Mouse (Mus musculus): ENCODE data around the gene Arhgef3.

Gene Arhgef3

DNA sequence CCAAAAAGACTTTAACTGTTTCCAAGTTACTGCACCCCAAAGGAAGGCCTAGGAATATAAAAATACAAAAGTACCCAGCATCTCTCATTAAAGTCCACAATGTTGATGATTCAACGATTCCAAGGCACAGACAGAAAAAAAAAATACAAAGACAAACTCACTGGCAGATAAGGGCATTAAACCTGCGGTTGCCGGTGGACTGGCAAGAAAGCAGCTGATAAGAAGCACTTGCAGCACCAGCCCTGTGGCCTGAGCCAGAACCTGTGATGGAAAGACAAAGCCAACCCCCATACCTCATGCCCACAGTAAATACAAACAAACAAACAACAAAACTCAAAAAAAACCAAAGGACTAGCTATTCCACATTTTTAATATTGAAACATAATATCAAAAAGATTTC is 295.0 kb downstream of the Arhgef3 start:
- in situ Hi-C loops (cut with MboI) = loop anchor here (5.0 kb wide), 2 partner anchors 67 to 217 kb away; no protein-coding TSS in a partner anchor

DNA sequence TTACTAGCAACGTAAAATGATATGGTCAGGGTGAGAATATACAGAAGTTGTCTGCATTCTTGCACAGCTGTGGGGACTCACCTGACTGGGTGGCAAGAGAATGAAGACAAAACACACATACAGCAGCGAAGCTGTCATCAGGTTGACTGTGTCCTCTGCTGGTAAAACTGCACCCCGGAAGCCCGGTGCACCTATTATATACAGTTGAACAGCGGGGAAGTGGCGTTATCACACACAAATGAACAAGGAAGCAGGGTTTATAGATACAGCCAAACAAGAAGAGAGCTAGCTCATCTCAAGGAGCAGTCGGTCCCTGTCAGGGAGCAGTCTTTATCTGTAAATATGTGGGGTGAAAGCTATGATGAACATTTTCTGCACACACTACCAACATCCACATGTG is 296.8 kb downstream of the Arhgef3 start:
- in situ Hi-C loops (cut with MboI) = no loop called here

GRCm38 (mm10) chr14:27412699-27413098 is 298.0 kb downstream of the Arhgef3 start:
- in situ Hi-C loops (cut with MboI) = no loop called here

GRCm38 (mm10) chr14:27413961-27414360 is 299.3 kb downstream of the Arhgef3 start:
- in situ Hi-C loops (cut with MboI) = no loop called here

DNA sequence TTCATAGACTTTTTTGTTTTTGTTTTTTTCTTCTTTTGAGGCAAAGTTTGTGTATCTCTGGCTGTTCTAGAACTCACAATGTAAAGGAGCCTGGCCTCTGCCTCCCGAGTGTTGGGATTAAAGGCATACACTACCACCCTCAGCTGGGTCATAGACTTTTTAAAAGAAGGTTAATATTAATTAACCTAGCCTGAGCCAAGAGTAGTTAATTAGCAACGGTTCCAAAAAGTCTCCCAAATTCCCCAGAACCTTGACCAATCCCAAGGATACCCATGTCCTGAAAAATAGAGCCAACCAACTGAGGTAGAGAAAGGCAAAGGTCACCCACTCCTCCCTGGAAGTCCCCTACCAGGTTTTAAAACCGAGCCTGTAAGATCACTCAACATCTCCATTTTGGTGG is 306.1 kb downstream of the Arhgef3 start:
- in situ Hi-C loops (cut with MboI) = no loop called here

- in situ Hi-C loops (cut with MboI) = no loop called here
Measured at GRCm38 (mm10) chr14:27422301-27422700, 307.6 kb downstream of the Arhgef3 start.

GRCm38 (mm10) chr14:27428573-27428972 is 313.9 kb downstream of the Arhgef3 start, which contains the start of gene Fam208a:
Gene Fam208a (plus strand): TSS chr14:27428834.
- in situ Hi-C loops (cut with MboI) = no loop called here

DNA sequence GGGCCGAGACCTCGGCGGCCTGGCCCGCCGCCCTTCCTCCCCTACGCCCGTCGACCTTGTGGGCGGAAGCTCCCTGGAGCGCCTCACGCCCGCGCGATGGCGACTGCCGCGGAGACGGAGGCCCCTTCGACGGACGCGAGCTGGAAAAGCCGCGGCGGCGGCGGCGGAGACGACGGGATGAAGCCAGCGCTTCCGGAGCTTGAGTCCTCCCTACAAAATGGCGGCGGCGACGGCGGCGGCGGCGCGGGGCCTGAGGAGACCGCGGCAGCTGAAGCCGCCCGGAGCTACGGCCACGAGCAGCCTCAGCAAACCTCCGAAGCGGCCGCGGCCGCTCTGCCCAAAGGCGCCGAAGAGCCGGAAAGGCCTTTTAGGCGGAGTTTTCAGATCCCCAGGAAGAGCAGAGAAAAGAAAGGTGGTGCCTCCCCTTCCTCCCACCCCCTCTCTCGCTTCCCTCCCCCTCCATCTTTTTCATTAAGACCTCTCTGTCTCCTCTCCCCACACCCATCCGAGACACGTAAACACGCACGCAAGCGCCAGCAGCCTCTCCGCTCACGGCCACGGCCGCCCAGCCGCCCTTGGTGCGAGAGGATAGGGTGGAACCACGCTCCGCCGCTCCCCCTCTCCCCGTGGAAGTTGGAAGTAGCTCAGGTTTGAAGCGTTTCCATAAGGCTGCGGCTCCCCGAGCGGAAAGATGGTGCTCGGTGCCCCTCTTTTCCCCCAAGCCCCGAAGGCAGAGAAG is 314.4 kb downstream of the Arhgef3 start:
- in situ Hi-C loops (cut with MboI) = no loop called here

DNA sequence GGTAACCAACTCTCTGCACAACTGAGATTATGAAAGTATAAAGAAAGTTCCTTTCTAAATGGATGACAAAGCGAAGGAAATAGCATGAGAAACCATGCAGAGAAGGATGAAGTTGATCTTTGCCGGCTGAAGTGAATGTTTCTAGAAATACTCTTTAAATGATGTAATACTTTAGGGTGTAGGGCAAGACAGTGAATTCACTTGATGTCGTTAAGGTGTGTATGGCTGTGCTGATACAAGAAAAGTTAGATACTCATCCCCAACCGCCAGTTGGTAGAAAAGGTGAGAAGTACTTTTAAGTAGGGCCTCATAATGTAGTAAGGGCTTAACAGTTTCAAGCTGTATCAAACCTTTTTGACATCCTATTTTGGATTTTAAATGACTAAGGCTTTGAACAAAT is 315.6 kb downstream of the Arhgef3 start:
- in situ Hi-C loops (cut with MboI) = no loop called here

DNA sequence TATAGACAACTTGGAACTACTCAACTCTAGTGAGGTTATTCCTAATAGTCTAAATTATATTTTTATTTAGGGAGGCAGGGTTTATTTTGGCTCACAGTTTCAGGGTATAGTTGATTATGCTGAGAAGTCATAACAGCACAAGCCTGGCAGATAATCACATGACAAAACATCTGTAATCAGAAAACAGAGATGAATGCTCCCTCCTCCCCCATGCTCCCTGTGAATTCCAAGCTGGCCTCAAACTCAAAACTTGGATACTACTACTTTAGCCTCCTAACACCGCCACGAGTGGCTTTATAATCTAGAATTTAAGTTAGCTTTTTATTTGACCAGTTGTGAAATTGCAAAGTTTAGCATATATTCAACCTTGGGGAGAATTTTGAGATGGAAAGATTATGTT is 317.4 kb downstream of the Arhgef3 start:
- in situ Hi-C loops (cut with MboI) = no loop called here

- in situ Hi-C loops (cut with MboI) = no loop called here
Measured at GRCm38 (mm10) chr14:27436116-27436515, 321.4 kb downstream of the Arhgef3 start.

DNA sequence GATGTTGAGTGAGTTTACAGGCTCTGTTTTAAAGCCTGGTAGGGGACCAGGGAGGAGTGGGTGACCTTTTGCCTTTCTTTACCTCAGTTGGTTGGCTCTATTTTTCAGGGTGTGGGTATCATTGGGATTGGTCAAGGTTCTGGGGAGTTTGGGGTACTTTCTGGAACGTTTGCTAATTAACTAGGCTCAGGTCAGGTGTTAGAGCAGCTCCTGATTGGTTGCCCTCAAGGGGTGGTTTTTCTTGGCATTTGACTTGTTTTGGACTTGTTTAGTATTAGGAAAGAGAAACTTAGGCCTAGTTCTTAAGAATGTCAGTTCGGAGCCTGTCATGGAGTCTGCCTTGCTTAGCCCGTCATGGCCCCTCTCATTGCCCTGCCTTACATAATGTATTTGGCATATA is 322.1 kb downstream of the Arhgef3 start:
- in situ Hi-C loops (cut with MboI) = no loop called here

DNA sequence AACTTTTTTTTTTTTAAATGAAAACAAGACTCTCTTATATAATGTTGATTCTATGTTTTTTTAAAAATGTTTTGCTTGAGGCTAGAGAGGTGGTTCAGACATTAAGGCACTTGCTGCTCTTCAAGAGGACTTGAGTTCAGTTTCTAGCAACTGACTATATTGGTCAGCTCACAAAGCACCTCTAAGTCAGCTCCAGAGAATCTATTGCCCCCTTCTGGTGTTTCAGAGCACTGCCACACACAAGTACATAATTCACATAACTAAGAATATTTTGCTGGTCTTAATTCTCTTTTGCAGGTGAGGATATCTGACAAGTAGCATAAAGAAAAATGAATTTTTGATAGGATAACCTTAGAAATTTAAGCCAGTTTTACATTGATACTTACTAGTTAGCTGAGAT is 326.2 kb downstream of the Arhgef3 start:
- in situ Hi-C loops (cut with MboI) = no loop called here

GRCm38 (mm10) chr14:27444851-27445281 is 330.2 kb downstream of the Arhgef3 start:
- in situ Hi-C loops (cut with MboI) = no loop called here

DNA sequence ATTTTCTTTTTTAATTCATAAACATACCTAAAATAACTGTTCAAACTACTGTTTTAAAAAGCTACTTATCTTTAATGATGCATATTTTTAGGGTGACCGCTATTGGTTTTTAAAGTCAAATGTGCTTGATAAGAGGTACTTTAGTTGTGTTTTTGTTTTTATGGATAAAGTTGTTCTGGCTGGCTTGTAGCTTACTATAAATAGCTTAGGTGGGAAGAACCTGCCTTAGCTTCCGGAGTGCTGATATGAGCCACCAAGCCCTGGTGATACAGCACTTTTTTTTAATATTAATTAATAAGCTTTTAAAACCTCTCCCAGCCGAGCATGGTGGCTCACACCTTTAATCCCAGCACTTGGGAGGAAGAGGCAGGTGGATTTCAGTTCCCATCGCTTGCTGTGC is 332.3 kb downstream of the Arhgef3 start:
- in situ Hi-C loops (cut with MboI) = no loop called here

Measured in mature B cell (primary cell).